Mouse (Mus musculus) left cerebral cortex, adult 18-20 months (tissue): ENCODE results near the gene Hgd. TPM values are rescaled to one million over a fixed set of nuclear protein-coding genes. Genes with fewer than 3 reads are reported as not detected.
A peak's percentile ranks its signal among the peaks of the same experiment; 100 is the strongest.

Experiments
- DNase-seq, 2 experiments: peaks; one replicate each; pipeline ENCODE4 v3.0.0; 2021 to 2022; ENCODE audit warnings: low spot score in 2 of 2, mixed read lengths in 1 of 2
- total RNA-seq, 2 experiments: library from RNA; stranded (reverse); gene quantifications; 2 replicates each; pipeline ENCODE4 v1.2.3; 2021

Gene Hgd
- total RNA-seq, 2 experiments from 2014 or later: not detected

GRCm38 (mm10) chr16:37665394-37665935, 85.5 kb downstream of the Hgd start:
- no peak for DNase-seq

GRCm38 (mm10) chr16:37670666-37671283, 90.8 kb downstream of the Hgd start:
- no peak for DNase-seq

- DNase-seq: no peak
These were observed 95.4 kb downstream of the Hgd start for GRCm38 (mm10) chr16:37675326-37675725.

DNA sequence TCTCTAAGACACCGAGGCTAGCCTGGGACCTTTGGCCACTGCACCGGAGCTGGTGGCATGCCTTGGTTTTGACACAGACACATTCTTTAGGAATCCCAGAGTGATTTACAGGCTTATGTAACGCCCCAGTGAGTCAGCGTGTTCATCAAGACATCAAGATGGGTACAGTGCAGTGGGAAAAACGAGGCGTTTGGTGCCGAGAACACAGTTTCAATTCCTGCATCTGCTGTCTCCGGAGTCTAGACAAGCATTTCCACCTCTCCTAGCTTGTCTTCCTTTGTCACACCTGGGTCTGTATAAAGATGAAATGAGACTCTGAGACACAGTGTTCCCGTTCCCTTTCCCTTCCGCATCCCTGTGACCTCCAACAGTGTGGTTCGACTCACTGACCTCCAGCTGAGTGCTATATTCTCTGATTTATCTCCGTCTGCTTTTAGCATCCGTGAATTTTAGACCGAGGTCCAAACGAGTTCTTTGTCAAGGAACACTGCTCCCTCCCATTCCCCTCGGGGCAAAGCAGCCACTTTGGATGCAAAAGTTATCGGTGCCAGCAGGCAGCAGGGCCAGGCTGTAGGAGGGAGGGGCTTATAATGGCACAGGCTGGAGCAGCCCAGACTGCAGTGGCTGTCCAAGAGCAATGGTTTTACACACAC, 96.2 kb downstream of the Hgd start:
- DNase-seq: peak; percentile 67 to 75

GRCm38 (mm10) chr16:37676677-37677072, 96.7 kb downstream of the Hgd start:
- DNase-seq: no peak

DNA sequence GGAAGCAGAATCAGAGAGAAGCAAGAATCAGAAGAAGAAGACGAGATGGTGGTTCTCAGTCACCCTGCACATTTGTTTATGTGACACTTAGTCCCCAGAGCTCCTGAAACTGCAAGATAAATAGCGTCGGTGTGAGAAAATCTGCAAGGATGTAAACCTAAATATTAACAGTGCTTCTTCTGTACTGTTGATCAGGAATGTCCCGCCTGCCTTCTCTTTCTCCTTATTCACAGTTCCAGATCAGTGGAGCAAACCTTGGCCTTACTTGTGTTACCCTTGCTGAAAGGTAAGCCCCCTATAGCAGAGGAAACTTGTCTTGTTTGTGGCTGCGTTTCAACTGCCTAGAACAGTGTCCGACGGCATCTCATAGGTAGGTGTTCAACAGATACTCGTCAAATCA, 97.6 kb downstream of the Hgd start:
- no peak for DNase-seq

DNA sequence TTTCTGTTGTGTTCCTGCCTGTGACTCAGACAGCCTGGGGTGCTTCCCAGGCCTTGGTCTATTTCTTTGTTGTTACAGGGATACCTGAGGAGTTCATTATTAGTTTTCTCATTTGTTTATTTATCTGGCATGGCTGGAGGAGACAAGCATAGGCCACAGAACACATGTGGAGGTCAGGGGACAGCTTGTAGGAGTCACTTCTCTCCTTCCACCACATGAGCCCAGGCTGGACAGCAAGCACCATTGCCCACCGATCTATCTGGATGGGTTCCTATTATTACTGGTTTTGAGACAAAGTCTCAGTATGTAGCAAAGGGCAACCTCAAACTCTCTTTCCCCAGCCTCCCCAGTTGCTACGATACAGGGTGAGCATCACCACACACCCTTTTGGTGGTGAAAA, 100.3 kb downstream of the Hgd start:
- DNase-seq: no peak

- DNase-seq: no peak
These were observed 100.9 kb downstream of the Hgd start for GRCm38 (mm10) chr16:37680831-37681230.

Other genes with a start within 250 kb of the Hgd start
- 100 to 1,000 TPM; 109 to 119 TPM for gene Stxbp5l, start 195.2 kb upstream of the Hgd start, total RNA-seq
- 10 to 100 TPM; 15.1 to 15.5 TPM for gene Gtf2e1, start 40.4 kb upstream of the Hgd start, total RNA-seq
- 1 to 10 TPM; 8.3 TPM for gene Rabl3, start 40.3 kb upstream of the Hgd start, total RNA-seq
- gene Ndufb4, start 74.3 kb downstream of the Hgd start, total RNA-seq: 10 to 100 TPM; 76.5 to 80.3 TPM
- gene Fstl1, start 196.7 kb downstream of the Hgd start, total RNA-seq: 10 to 100 TPM; 27.6 to 27.9 TPM